Mouse (Mus musculus) liver, adult 2 months (tissue): ENCODE measurements at regions not wholly inside any gene's neighbourhood (a gene's known extent, or its start where the extent isn't known, plus 50 kb on each side); places are given as distances from the start of the nearest gene placed in this dataset.
A peak's percentile ranks its signal among the peaks of the same experiment; 100 is the strongest.

Experiments used
- DNase-seq: peaks from one replicate; pipeline ENCODE4 v3.0.0-alpha.2; 2011; ENCODE audit warnings: low read depth, low spot score; ENCODE audit errors: extremely low read depth
- H3K27ac ChIP-seq: fragments of 200-500 bp; replicated peaks from 2 replicates; pipeline ENCODE4 v1.5.1; 2012; ENCODE audit warnings: low read depth, mild to moderate bottlenecking, control low read depth, inconsistent platforms, low read length; ENCODE audit not compliant: insufficient read depth
- H3K27me3 ChIP-seq: fragments of 200-500 bp; 2 replicates; pipeline ENCODE4 v1.6.1; 2012; ENCODE audit warnings: mild to moderate bottlenecking, moderate library complexity, low read length, inconsistent platforms; ENCODE audit not compliant: control insufficient read depth, insufficient read depth
- H3K36me3 ChIP-seq: fragments of 200-500 bp; 2 replicates; pipeline ENCODE4 v1.6.1; 2012; ENCODE audit warnings: low read length, inconsistent platforms; ENCODE audit not compliant: control insufficient read depth, insufficient read depth
- H3K4me1 ChIP-seq: fragments of 200-500 bp; 2 replicates; pipeline ENCODE4 v1.6.1; 2011; ENCODE audit warnings: low read length; ENCODE audit not compliant: control insufficient read depth, insufficient read depth
- H3K4me3 ChIP-seq: fragments of 200-500 bp; 2 replicates; pipeline ENCODE4 v1.5.1; 2011; ENCODE audit warnings: low read depth, mild to moderate bottlenecking, control low read depth, low read length, moderate library complexity; ENCODE audit not compliant: insufficient read depth
- H3K79me2 ChIP-seq: fragments of 200-500 bp; 2 replicates; pipeline ENCODE4 v1.6.1; 2012; ENCODE audit warnings: inconsistent platforms, mild to moderate bottlenecking, low read length, moderate library complexity; ENCODE audit not compliant: control insufficient read depth, insufficient read depth
- H3K9ac ChIP-seq: fragments of 200-500 bp; 2 replicates; pipeline ENCODE4 v1.6.1; 2012; ENCODE audit warnings: low read depth, mild to moderate bottlenecking, control low read depth, inconsistent platforms, low read length
- CTCF ChIP-seq: fragments of 200-500 bp; IDR thresholded peaks from 2 replicates; pipeline ENCODE4 v1.5.1; 2011; ENCODE audit warnings: low read depth, low read length, control low read depth
- POLR2A ChIP-seq: fragments of 200-500 bp; IDR thresholded peaks from 2 replicates; pipeline ENCODE4 v1.6.1; 2011; ENCODE audit warnings: low read length, control low read depth; ENCODE audit not compliant: insufficient read depth; ENCODE audit errors: extremely low read depth
- WGBS: fragments of 180-500 bp; shearing (Covaris S2); methylation state at CpG from one replicate; pipeline ENCODE4 v1.1.7; 2018; 5-methylcytosine and 5-hydroxymethylcytosine counted together

- Histone ChIP-seq H3K4me3 (no peak overlapping the region), H3K4me1 (no peaks in the 10 kb centered on the region), H3K27ac (no peak overlapping the region), H3K36me3 (no peaks in the 10 kb centered on the region), H3K79me2 (no peaks in the 10 kb centered on the region), H3K27me3 (no peaks in the 10 kb centered on the region), H3K9ac (no peak overlapping the region)
- TF ChIP-seq POLR2A (no peak), CTCF (no peak)
- 91% methylated on average over 6 of the region's 6 CpGs for WGBS
- no peak for DNase-seq
Observed at GRCm38 (mm10) chr16:76644281-76644680, 270.7 kb upstream of the Nrip1 start.

- Histone ChIP-seq H3K36me3 (no peaks in the 10 kb centered on the region), H3K79me2 (no peaks in the 10 kb centered on the region), H3K27ac (no peak overlapping the region), H3K9ac (no peak overlapping the region), H3K27me3 (no peaks in the 10 kb centered on the region), H3K4me1 (no peaks in the 10 kb centered on the region), H3K4me3 (no peak overlapping the region)
- 97% methylated on average over 9 of the region's 9 CpGs for WGBS
- TF ChIP-seq CTCF (no peak), POLR2A (no peak)
- DNase-seq = no peak
Observed at GRCm38 (mm10) chr16:76643801-76644200, 270.2 kb upstream of the Nrip1 start.

GRCm38 (mm10) chr16:76635169-76635568, 261.5 kb upstream of the Nrip1 start:
- Histone ChIP-seq H3K27me3 (no peaks in the 10 kb centered on the region), H3K27ac (no peak overlapping the region), H3K79me2 (no peaks in the 10 kb centered on the region), H3K36me3 (no peaks in the 10 kb centered on the region), H3K4me3 (no peak overlapping the region), H3K4me1 (no peaks in the 10 kb centered on the region), H3K9ac (no peak overlapping the region)
- TF ChIP-seq CTCF (no peak), POLR2A (no peak)
- 98% methylated on average over 9 of the region's 9 CpGs for WGBS
- no peak for DNase-seq

GRCm38 (mm10) chr16:76634196-76634698, 260.6 kb upstream of the Nrip1 start:
- DNase-seq = no peak
- Histone ChIP-seq H3K79me2 (no peaks in the 10 kb centered on the region), H3K4me1 (no peaks in the 10 kb centered on the region), H3K27ac (no peak overlapping the region), H3K4me3 (no peak overlapping the region), H3K27me3 (no peaks in the 10 kb centered on the region), H3K9ac (no peak overlapping the region), H3K36me3 (no peaks in the 10 kb centered on the region)
- no peak for TF ChIP-seq POLR2A
- TF ChIP-seq CTCF = no peak
- 75% methylated on average over 4 of the region's 4 CpGs for WGBS

GRCm38 (mm10) chr16:76626142-76626541, 252.5 kb upstream of the Nrip1 start:
- Histone ChIP-seq H3K4me1 (no peaks in the 10 kb centered on the region), H3K9ac (no peak overlapping the region), H3K36me3 (no peaks in the 10 kb centered on the region), H3K4me3 (no peak overlapping the region), H3K27me3 (no peaks in the 10 kb centered on the region), H3K27ac (no peak overlapping the region), H3K79me2 (no peaks in the 10 kb centered on the region)
- TF ChIP-seq POLR2A = no peak
- no peak for TF ChIP-seq CTCF
- WGBS = 75% methylated on average over 4 of the region's 4 CpGs
- DNase-seq = peak; percentile 16

GRCm38 (mm10) chr16:76621715-76622114, 248.1 kb upstream of the Nrip1 start:
- TF ChIP-seq CTCF (no peak), POLR2A (no peak)
- Histone ChIP-seq H3K36me3 (no peaks in the 10 kb centered on the region), H3K4me3 (no peak overlapping the region), H3K4me1 (no peaks in the 10 kb centered on the region), H3K27me3 (no peaks in the 10 kb centered on the region), H3K27ac (no peak overlapping the region; the same call in 1 of the 2 replicates), H3K79me2 (no peaks in the 10 kb centered on the region), H3K9ac (no peak overlapping the region)
- 78% methylated on average over 8 of the region's 8 CpGs for WGBS
- no peak for DNase-seq

GRCm38 (mm10) chr16:76618295-76618694, 244.7 kb upstream of the Nrip1 start:
- no peak overlapping the region for H3K27ac ChIP-seq
- no peak overlapping the region for H3K4me3 ChIP-seq
- no peaks in the 10 kb centered on the region for H3K27me3 ChIP-seq
- DNase-seq = no peak
- no peaks in the 10 kb centered on the region for H3K36me3 ChIP-seq
- H3K9ac ChIP-seq = no peak overlapping the region
- H3K4me1 ChIP-seq = no peaks in the 10 kb centered on the region
- H3K79me2 ChIP-seq = no peaks in the 10 kb centered on the region
- TF ChIP-seq CTCF (no peak), POLR2A (no peak)
- WGBS = 87% methylated on average over 7 of the region's 7 CpGs
